Mouse (Mus musculus) embryonic facial prominence, embryonic 14.5 days (tissue): ENCODE results near the gene Adamtsl1. TPM values are rescaled to one million over a fixed set of nuclear protein-coding genes. Genes with fewer than 3 reads are reported as not detected.
A peak's percentile ranks its signal among the peaks of the same experiment; 100 is the strongest.

ENCODE experiments used
- ATAC-seq: fragments of 200-750 bp; cut with Nextera tagmentation; 2 replicates; pipeline ENCODE4 v1.8.0; 2017; ENCODE audit warnings: low read depth, moderate number of reproducible peaks, moderate TSS enrichment
- DNase-seq: peaks from one replicate; pipeline ENCODE4 v3.0.0-alpha.2; 2015; ENCODE audit warnings: low spot score
- H3K27ac ChIP-seq: fragments of 300-500 bp; sonication (generic); replicated peaks from 2 replicates; pipeline ENCODE4 v1.5.1; 2014; ENCODE audit warnings: low read depth, mild to moderate bottlenecking, low read length, moderate library complexity
- H3K27me3 ChIP-seq: fragments of 300-500 bp; sonication (generic); replicated peaks from 2 replicates; pipeline ENCODE4 v1.6.1; 2014; ENCODE audit warnings: low read length; ENCODE audit not compliant: control insufficient read depth, insufficient read depth
- H3K36me3 ChIP-seq: fragments of 300-500 bp; sonication (generic); 2 replicates; pipeline ENCODE4 v1.6.1; 2014; ENCODE audit warnings: low read length, mixed read lengths; ENCODE audit not compliant: control insufficient read depth, insufficient read depth
- H3K4me1 ChIP-seq: fragments of 300-500 bp; sonication (generic); 2 replicates; pipeline ENCODE4 v1.6.1; 2014; ENCODE audit warnings: antibody characterized with exemption, low read length; ENCODE audit not compliant: control insufficient read depth, insufficient read depth
- H3K4me2 ChIP-seq: fragments of 300-500 bp; sonication (generic); 2 replicates; pipeline ENCODE4 v1.6.1; 2014; ENCODE audit warnings: low read depth, mild to moderate bottlenecking, low read length, moderate library complexity, mixed read lengths
- H3K4me3 ChIP-seq: fragments of 300-500 bp; sonication (generic); 2 replicates; pipeline ENCODE4 v1.5.1; 2014; ENCODE audit warnings: low read depth, mild to moderate bottlenecking, low read length
- H3K9ac ChIP-seq: fragments of 300-500 bp; sonication (generic); 2 replicates; pipeline ENCODE4 v1.6.1; 2014; ENCODE audit warnings: low read depth, mild to moderate bottlenecking, low read length, moderate library complexity, mixed read lengths
- H3K9me3 ChIP-seq: fragments of 300-500 bp; sonication (generic); 2 replicates; pipeline ENCODE4 v1.6.1; 2016; ENCODE audit warnings: low read length; ENCODE audit not compliant: control insufficient read depth
- WGBS: fragments of 180-500 bp; shearing (Covaris S2); extraction: QIAGEN DNeasy Blood & Tissue Kit; methylation state at CpG from one replicate; pipeline ENCODE4 v1.1.7; 2014; 5-methylcytosine and 5-hydroxymethylcytosine counted together
- polyA plus RNA-seq: library from polyadenylated mRNA; unstranded; fragments of >200 nt; fragmentation: Nextera tagmentation; extraction: Ambion mirVana; gene quantifications from 2 replicates; pipeline ENCODE4 v1.2.1, GENCODE M21; 2014

The Adamtsl1 gene
- polyA plus RNA-seq, 1 experiment from 2014 or later, result 32.2 TPM

DNA sequence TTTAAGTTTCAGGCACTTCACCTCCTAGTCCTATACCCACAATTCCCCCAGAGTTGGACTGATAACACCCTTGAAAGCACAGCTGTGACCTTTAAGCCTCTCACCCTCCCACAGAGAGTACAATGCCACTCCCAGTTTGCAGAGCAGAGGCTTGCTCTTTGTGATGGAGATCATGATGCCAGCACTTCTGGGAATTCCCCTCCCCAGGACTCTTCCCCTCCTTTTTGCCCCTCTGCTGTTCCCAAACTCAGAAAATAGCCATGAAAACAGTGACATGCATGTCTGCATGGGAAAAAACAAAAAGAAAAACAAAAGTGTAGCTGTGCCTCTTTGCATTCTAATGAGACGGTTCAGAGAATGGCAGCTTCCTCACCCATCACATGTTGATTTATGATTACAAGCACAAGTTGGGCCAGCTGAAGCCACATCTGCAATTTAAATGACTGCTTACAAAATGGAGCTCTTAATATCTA lies 669.8 kb downstream of the Adamtsl1 start:
- no peak overlapping the region for H3K4me3 ChIP-seq
- no peak overlapping the region for H3K4me2 ChIP-seq
- no peak overlapping the region for H3K9ac ChIP-seq
- no peaks in the 10 kb centered on the region for H3K36me3 ChIP-seq
- ATAC-seq, result no peak
- H3K9me3 ChIP-seq, result no peaks in the 10 kb centered on the region
- DNase-seq, result no peak
- no peak overlapping the region for H3K27ac ChIP-seq
- H3K4me1 ChIP-seq, result peaks cover 9% of the 10 kb centered on the region; the same call in 1 of the 2 replicates
- H3K27me3 ChIP-seq, result no peaks in the 10 kb centered on the region
- WGBS, result 50% methylated on average over 1 of the region's 1 CpGs

DNA sequence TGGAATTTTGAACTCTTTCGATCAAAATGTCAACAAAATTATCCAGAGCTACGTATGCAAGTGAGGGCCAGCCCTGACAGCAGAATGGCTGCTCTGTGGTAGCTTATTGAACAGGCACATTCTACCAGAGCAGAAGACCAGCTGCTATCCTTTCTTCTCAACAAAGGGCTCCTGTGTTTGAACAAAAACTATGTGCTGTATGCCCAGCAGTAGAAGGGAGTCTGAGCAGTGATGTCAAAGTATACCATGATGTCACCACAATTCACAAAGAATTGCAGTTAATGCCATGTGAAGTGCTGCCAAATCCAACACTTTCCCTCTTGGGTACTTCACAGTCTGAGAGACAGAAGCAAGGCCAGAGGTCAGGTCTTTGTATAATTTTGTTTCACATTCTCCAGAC lies 675.9 kb downstream of the Adamtsl1 start:
- no peaks in the 10 kb centered on the region for H3K27me3 ChIP-seq
- no peak overlapping the region for H3K4me3 ChIP-seq
- DNase-seq (peak; percentile 57), ATAC-seq (peak; percentile 62; the same call in 1 of the 2 replicates)
- no peaks in the 10 kb centered on the region for H3K4me1 ChIP-seq
- no peak overlapping the region for H3K4me2 ChIP-seq
- H3K9me3 ChIP-seq, result no peaks in the 10 kb centered on the region
- whole genome bisulfite sequencing, result 77% methylated on average over 2 of the region's 2 CpGs
- no peaks in the 10 kb centered on the region for H3K36me3 ChIP-seq
- H3K9ac ChIP-seq, result no peak overlapping the region
- H3K27ac ChIP-seq, result no peak overlapping the region

DNA sequence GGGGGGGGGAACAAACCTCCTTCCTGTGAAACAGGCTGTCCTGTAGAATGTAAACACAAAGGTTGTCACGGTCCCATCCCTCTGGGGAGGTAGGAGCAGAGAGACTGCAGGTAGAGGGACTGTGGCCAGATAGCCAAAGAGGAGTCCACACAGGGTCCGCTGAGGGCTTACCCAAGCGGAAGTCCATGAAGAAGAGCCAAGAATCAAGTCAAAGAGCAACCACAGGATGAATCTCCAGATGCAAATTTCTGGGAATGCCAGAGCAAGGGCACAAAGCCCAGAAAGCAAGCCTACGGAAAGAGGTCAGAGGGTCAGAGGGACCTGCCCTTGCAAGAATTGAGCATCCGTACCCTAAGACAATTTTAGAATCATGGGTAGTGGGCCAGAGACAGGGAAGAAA lies 677.2 kb downstream of the Adamtsl1 start:
- H3K4me3 ChIP-seq, result no peak overlapping the region
- no peaks in the 10 kb centered on the region for H3K27me3 ChIP-seq
- ATAC-seq, result no peak
- DNase-seq, result no peak
- H3K4me1 ChIP-seq, result no peaks in the 10 kb centered on the region
- H3K36me3 ChIP-seq, result no peaks in the 10 kb centered on the region
- H3K27ac ChIP-seq, result no peak overlapping the region
- H3K4me2 ChIP-seq, result no peak overlapping the region
- H3K9me3 ChIP-seq, result 0 out of 2 replicates have a peak, but pooled peaks cover 2% of the 10 kb centered on the region
- no peak overlapping the region for H3K9ac ChIP-seq
- 80% methylated on average over 5 of the region's 5 CpGs for WGBS

DNA sequence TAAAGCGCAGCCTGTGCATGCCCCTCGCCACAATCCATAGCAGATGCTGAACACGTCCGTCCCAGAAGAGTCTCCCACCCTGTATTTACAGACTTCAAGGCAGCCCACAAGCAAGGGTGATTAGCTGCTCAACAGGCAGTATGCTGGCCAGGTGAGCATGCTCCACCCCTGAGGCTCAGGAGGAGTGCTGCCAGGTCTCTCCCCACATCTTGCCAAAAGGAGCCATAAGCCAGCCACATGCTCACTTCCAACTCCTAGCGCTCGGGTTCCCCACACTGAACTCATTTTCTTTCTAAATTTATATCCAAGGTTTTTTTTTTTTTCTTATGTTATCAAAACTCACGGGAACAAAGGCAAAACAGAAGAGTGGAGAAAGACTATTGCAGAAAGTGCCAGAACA lies 687.8 kb downstream of the Adamtsl1 start:
- Histone ChIP-seq H3K36me3 (peaks cover 5% of the 10 kb centered on the region; the same call in 1 of the 2 replicates), H3K9ac (no peak overlapping the region), H3K4me1 (no peaks in the 10 kb centered on the region; the same call in 1 of the 2 replicates), H3K9me3 (peaks cover 3% of the 10 kb centered on the region; the same call in 1 of the 2 replicates), H3K4me3 (no peak overlapping the region), H3K27me3 (no peaks in the 10 kb centered on the region), H3K27ac (no peak overlapping the region), H3K4me2 (no peak overlapping the region)
- DNase-seq, result peak; percentile 70
- ATAC-seq, result no peak
- WGBS, result 45% methylated on average over 7 of the region's 7 CpGs

DNA sequence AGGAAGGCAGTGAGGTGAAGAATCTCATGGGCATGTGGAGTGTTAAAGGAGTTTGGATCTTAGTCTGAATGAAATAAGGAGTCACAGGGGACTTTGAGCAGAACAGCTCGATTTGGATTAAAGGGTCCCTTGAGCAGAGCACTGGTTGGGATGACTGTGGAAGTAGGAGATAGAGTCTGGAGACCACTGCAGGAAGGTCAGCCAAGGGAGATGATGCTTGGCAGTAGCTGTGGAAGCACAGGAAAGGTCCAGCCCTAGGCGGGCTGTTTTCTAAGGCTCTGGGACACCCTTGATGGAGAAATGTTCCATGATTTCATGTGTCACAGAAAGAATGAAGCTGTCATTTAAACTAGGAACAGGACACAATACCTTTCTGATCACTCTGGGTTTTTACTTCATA lies 689.3 kb downstream of the Adamtsl1 start:
- H3K9ac ChIP-seq, result no peak overlapping the region
- H3K4me3 ChIP-seq, result no peak overlapping the region
- WGBS, result 74% methylated on average over 2 of the region's 2 CpGs
- no peaks in the 10 kb centered on the region for H3K27me3 ChIP-seq
- no peak overlapping the region for H3K4me2 ChIP-seq
- no peak for ATAC-seq
- H3K4me1 ChIP-seq, result no peaks in the 10 kb centered on the region; the same call in 1 of the 2 replicates
- H3K36me3 ChIP-seq, result peaks cover 5% of the 10 kb centered on the region; the same call in 1 of the 2 replicates
- no peak overlapping the region for H3K27ac ChIP-seq
- DNase-seq, result no peak
- H3K9me3 ChIP-seq, result no peaks in the 10 kb centered on the region

DNA sequence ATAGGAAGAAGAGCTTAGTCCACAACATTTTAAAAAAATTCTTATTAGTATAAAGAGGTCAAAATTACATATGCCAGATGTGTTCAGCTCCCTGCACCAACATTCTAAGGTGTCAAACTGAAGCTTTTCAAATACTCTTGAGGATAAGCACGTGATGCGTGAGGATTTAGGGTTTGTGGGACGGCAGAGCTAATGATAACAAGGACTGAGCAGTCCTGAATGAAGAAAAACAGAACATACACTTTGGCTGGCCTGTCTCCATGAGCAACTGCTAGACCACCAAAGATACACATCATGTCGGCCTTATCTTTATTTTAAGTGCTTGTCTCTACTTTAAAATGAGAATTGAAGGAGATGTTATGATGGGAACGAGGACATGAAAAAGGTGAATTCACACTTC lies 710.9 kb downstream of the Adamtsl1 start:
- H3K9me3 ChIP-seq, result no peaks in the 10 kb centered on the region
- H3K9ac ChIP-seq, result no peak overlapping the region
- no peak overlapping the region for H3K4me2 ChIP-seq
- no peak overlapping the region for H3K27ac ChIP-seq
- H3K27me3 ChIP-seq, result no peaks in the 10 kb centered on the region
- WGBS, result 73% methylated on average over 5 of the region's 5 CpGs
- ATAC-seq (no peak), DNase-seq (peak; percentile 13)
- no peak overlapping the region for H3K4me3 ChIP-seq
- no peaks in the 10 kb centered on the region for H3K36me3 ChIP-seq
- no peaks in the 10 kb centered on the region for H3K4me1 ChIP-seq

DNA sequence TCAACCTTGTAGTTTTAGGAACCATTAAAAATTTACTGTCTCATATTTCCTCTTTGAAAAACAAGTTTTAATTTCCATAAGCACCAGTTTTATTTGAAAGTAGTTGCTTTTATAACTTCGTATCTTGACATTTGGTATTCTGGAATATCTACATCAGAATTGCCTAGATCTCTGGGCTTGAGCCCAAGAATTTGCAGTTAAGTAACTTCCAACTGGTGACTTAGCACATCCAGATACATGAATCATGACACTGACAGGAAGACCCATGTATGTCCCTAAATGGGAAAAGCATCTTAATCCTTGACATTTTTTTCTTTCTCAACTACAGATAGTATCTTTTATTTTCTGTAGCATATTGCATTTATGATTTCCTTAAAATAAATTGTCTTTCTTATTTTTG lies 713.1 kb downstream of the Adamtsl1 start:
- ATAC-seq (no peak), DNase-seq (no peak)
- Histone ChIP-seq H3K27ac (no peak overlapping the region), H3K9ac (no peak overlapping the region), H3K36me3 (no peaks in the 10 kb centered on the region), H3K4me3 (no peak overlapping the region), H3K9me3 (no peaks in the 10 kb centered on the region), H3K27me3 (no peaks in the 10 kb centered on the region), H3K4me2 (no peak overlapping the region), H3K4me1 (no peaks in the 10 kb centered on the region)
- WGBS, result 79% methylated on average over 1 of the region's 1 CpGs

DNA sequence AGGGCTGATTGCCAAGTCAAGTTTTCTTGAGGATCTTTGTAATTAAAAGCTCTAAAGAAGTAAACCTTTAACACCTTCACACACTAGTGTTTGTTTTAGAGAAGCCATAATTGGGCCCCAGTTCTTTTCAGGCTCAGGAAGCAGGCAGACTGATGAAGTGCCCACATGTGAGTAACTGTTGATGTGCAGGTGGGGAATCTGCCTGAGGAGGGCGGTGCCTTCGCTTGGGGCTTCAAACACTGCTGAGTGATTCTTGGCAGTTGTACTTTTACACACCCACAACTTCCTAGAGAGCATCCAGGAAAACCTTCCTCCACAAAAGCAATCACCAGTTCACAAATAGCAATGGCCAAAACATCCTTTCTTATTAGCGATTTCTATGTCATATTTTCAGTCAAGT lies 719.2 kb downstream of the Adamtsl1 start:
- Histone ChIP-seq H3K27ac (no peak overlapping the region), H3K4me3 (no peak overlapping the region), H3K4me2 (no peak overlapping the region), H3K27me3 (no peaks in the 10 kb centered on the region), H3K9ac (no peak overlapping the region), H3K36me3 (no peaks in the 10 kb centered on the region), H3K4me1 (no peaks in the 10 kb centered on the region), H3K9me3 (no peaks in the 10 kb centered on the region)
- 68% methylated on average over 3 of the region's 3 CpGs for WGBS
- DNase-seq (no peak), ATAC-seq (no peak)

DNA sequence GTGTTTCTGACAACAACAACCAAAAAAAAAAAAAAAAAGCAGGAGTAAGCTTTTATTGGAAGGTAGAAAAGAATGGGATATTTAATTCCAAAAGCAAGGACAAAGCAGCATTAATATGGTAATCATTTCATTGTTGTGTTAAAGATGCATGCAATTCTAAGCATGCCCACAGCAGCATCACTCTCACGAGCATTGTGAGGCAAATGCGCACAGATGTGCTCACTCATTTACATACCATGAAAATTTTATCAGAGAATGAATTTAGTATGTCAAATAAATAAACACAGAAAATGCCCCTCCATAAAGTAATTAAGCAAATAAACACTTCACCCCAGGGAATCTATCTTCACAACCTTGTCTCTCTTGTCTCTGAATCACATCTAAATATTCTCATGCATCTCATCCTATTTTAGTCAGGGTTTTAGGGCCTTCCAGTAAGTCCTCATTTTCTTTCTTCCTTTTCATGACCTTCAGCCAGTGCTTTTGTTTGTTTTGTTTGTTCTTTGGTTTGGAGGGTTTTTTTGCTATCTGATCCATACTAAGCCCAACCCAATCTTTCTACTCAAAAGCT lies 728.0 kb downstream of the Adamtsl1 start:
- 68% methylated on average over 2 of the region's 2 CpGs for WGBS
- no peak overlapping the region for H3K4me2 ChIP-seq
- H3K4me3 ChIP-seq, result no peak overlapping the region
- no peaks in the 10 kb centered on the region for H3K36me3 ChIP-seq
- no peak overlapping the region for H3K9ac ChIP-seq
- ATAC-seq (no peak), DNase-seq (no peak)
- H3K27ac ChIP-seq, result no peak overlapping the region
- H3K9me3 ChIP-seq, result no peaks in the 10 kb centered on the region
- no peaks in the 10 kb centered on the region for H3K4me1 ChIP-seq
- no peaks in the 10 kb centered on the region for H3K27me3 ChIP-seq
